Mouse (Mus musculus) hindbrain, embryonic 12.5 days (tissue): ENCODE results near the gene Dapk3. TPM values are rescaled to one million over a fixed set of nuclear protein-coding genes. Genes with fewer than 3 reads are reported as not detected.
"Not testable (repeated sequence)": the region's sequence is repeated elsewhere in the genome, so short reads cannot be mapped to it uniquely, and the experiment has no call there.

ENCODE experiments used
- ATAC-seq: fragments of 200-750 bp; cut with Nextera tagmentation; 2 replicates; pipeline ENCODE4 v1.8.0; 2017; ENCODE audit warnings: moderate TSS enrichment; ENCODE audit not compliant: low FRiP score
- H3K27ac ChIP-seq: fragments of 300-500 bp; sonication (generic); 2 replicates; pipeline ENCODE4 v1.5.1; 2016; ENCODE audit warnings: mild to moderate bottlenecking
- H3K27me3 ChIP-seq: fragments of 300-500 bp; sonication (generic); 2 replicates; pipeline ENCODE4 v1.6.1; 2016; ENCODE audit warnings: mild to moderate bottlenecking
- H3K36me3 ChIP-seq: fragments of 300-500 bp; sonication (generic); 2 replicates; pipeline ENCODE4 v1.6.1; 2016; ENCODE audit warnings: mild to moderate bottlenecking
- H3K4me1 ChIP-seq: fragments of 300-500 bp; sonication (generic); 2 replicates; pipeline ENCODE4 v1.6.1; 2016
- H3K4me2 ChIP-seq: fragments of 300-500 bp; sonication (generic); replicated peaks from 2 replicates; pipeline ENCODE4 v1.6.1; 2016; ENCODE audit warnings: mild to moderate bottlenecking
- H3K4me3 ChIP-seq: fragments of 300-500 bp; sonication (generic); 2 replicates; pipeline ENCODE4 v1.5.1; 2016; ENCODE audit warnings: mild to moderate bottlenecking
- H3K9ac ChIP-seq: fragments of 300-500 bp; sonication (generic); 2 replicates; pipeline ENCODE4 v1.6.1; 2016; ENCODE audit warnings: mild to moderate bottlenecking, moderate library complexity
- H3K9me3 ChIP-seq: fragments of 300-500 bp; sonication (generic); replicated peaks from 2 replicates; pipeline ENCODE4 v1.6.1; 2016; ENCODE audit warnings: mild to moderate bottlenecking
- WGBS: fragments of 180-500 bp; shearing (Covaris S2); methylation state at CpG from one replicate; pipeline ENCODE4 v1.1.7; 2016; 5-methylcytosine and 5-hydroxymethylcytosine counted together
- polyA plus RNA-seq: library from polyadenylated mRNA; unstranded; fragments of >200 nt; fragmentation: Nextera tagmentation; extraction: Ambion mirVana; gene quantifications from 2 replicates; pipeline ENCODE4 v1.2.1, GENCODE M21; 2016

Dapk3 gene
- polyA plus RNA-seq, 1 experiment from 2014 or later, result 86.4 TPM

GRCm38 (mm10) chr10:81175345-81175701 lies 7.5 kb upstream of the Dapk3 start:
- not testable (repeated sequence) for ATAC-seq, H3K27me3 ChIP-seq, H3K9me3 ChIP-seq
- H3K4me3 ChIP-seq, result peak overlapping the region; percentile 35; the same call in 1 of the 2 replicates
- peak overlapping the region; percentile 61 for H3K4me2 ChIP-seq
- 11% methylated on average over 4 of the region's 4 CpGs for WGBS
- H3K9ac ChIP-seq, result peak overlapping the region; percentile 65; the same call in 1 of the 2 replicates
- peak overlapping the region; percentile 97 for H3K27ac ChIP-seq
- peaks cover 31% of the 10 kb centered on the region for H3K36me3 ChIP-seq
- H3K4me1 ChIP-seq, result peaks cover 45% of the 10 kb centered on the region

GRCm38 (mm10) chr10:81175936-81176465 lies 6.8 kb upstream of the Dapk3 start:
- peak overlapping the region; percentile 38; the same call in 1 of the 2 replicates for H3K9ac ChIP-seq
- H3K27ac ChIP-seq, result peak overlapping the region; percentile 97
- no peaks in the 10 kb centered on the region for H3K27me3 ChIP-seq
- peak overlapping the region; percentile 45 for H3K4me2 ChIP-seq
- peaks cover 46% of the 10 kb centered on the region for H3K4me1 ChIP-seq
- peak overlapping the region; percentile 98 for H3K4me3 ChIP-seq
- 10% methylated on average over 13 of the region's 13 CpGs for WGBS
- ATAC-seq, result peak; percentile 7
- no peaks in the 10 kb centered on the region for H3K9me3 ChIP-seq
- H3K36me3 ChIP-seq, result peaks cover 37% of the 10 kb centered on the region

- H3K4me3 ChIP-seq, result peak within 1 kb of the TSS; percentile 98
- peak; percentile 75 for ATAC-seq
- H3K27me3 ChIP-seq, result no peaks in the 10 kb centered on the region
- H3K4me1 ChIP-seq, result peaks cover 48% of the 10 kb centered on the region
- peak within 1 kb of the TSS; percentile 97 for H3K27ac ChIP-seq
- H3K36me3 ChIP-seq, result peaks cover 44% of the 10 kb centered on the region
- WGBS, result under 1% methylated on average over 77 of the region's 77 CpGs
- peak within 1 kb of the TSS; percentile 99 for H3K4me2 ChIP-seq
- peak within 1 kb of the TSS; percentile 99 for H3K9ac ChIP-seq
- H3K9me3 ChIP-seq, result no peaks in the 10 kb centered on the region
These were observed 6.1 kb upstream of the Dapk3 start, which contains the start of gene Eef2 for GRCm38 (mm10) chr10:81176466-81177271. Eef2 (plus strand) TSS chr10:81176631.

GRCm38 (mm10) chr10:81177491-81177925 lies 5.3 kb upstream of the Dapk3 start:
- H3K27ac ChIP-seq, result peak overlapping the region; percentile 97
- no peaks in the 10 kb centered on the region for H3K9me3 ChIP-seq
- H3K36me3 ChIP-seq, result peaks cover 52% of the 10 kb centered on the region
- peak overlapping the region; percentile 99 for H3K4me2 ChIP-seq
- peaks cover 55% of the 10 kb centered on the region for H3K4me1 ChIP-seq
- H3K9ac ChIP-seq, result peak overlapping the region; percentile 99
- peak overlapping the region; percentile 98 for H3K4me3 ChIP-seq
- 15% methylated on average over 16 of the region's 16 CpGs for WGBS
- no peaks in the 10 kb centered on the region for H3K27me3 ChIP-seq
- ATAC-seq, result no peak

- 71% methylated on average over 14 of the region's 14 CpGs for WGBS
- Histone ChIP-seq H3K4me2 (peak overlapping the region; percentile 99), H3K9me3 (no peaks in the 10 kb centered on the region), H3K36me3 (peaks cover 52% of the 10 kb centered on the region), H3K27me3 (no peaks in the 10 kb centered on the region), H3K9ac (peak overlapping the region; percentile 99), H3K27ac (no peak overlapping the region), H3K4me1 (peaks cover 54% of the 10 kb centered on the region), H3K4me3 (peak overlapping the region; percentile 98)
- ATAC-seq, result no peak
These were observed 4.7 kb upstream of the Dapk3 start for GRCm38 (mm10) chr10:81177958-81178712.

GRCm38 (mm10) chr10:81178927-81179326 lies 3.9 kb upstream of the Dapk3 start:
- WGBS, result 96% methylated on average over 11 of the region's 11 CpGs
- no peak overlapping the region for H3K9ac ChIP-seq
- H3K27ac ChIP-seq, result no peak overlapping the region
- H3K27me3 ChIP-seq, result no peaks in the 10 kb centered on the region
- H3K4me2 ChIP-seq, result no peak overlapping the region
- no peak overlapping the region for H3K4me3 ChIP-seq
- no peaks in the 10 kb centered on the region for H3K9me3 ChIP-seq
- H3K36me3 ChIP-seq, result peaks cover 52% of the 10 kb centered on the region
- ATAC-seq, result no peak
- H3K4me1 ChIP-seq, result peaks cover 53% of the 10 kb centered on the region

GRCm38 (mm10) chr10:81179451-81180342 lies 3.1 kb upstream of the Dapk3 start:
- Histone ChIP-seq H3K4me2 (no peak overlapping the region), H3K9ac (no peak overlapping the region), H3K4me1 (peaks cover 49% of the 10 kb centered on the region), H3K36me3 (peaks cover 52% of the 10 kb centered on the region), H3K27ac (no peak overlapping the region), H3K9me3 (no peaks in the 10 kb centered on the region), H3K27me3 (no peaks in the 10 kb centered on the region), H3K4me3 (no peak overlapping the region)
- 92% methylated on average over 32 of the region's 32 CpGs for WGBS
- ATAC-seq, result no peak

GRCm38 (mm10) chr10:81180946-81181345 lies 1.9 kb upstream of the Dapk3 start:
- Histone ChIP-seq H3K4me1 (peaks cover 42% of the 10 kb centered on the region), H3K4me2 (no peak overlapping the region), H3K27me3 (no peaks in the 10 kb centered on the region), H3K4me3 (no peak overlapping the region), H3K9ac (no peak overlapping the region), H3K36me3 (peaks cover 61% of the 10 kb centered on the region), H3K9me3 (no peaks in the 10 kb centered on the region), H3K27ac (no peak overlapping the region)
- WGBS, result 96% methylated on average over 13 of the region's 13 CpGs
- no peak for ATAC-seq

GRCm38 (mm10) chr10:81181860-81182259 lies 945 bp upstream of the Dapk3 start:
- H3K9ac ChIP-seq, result peak overlapping the region; percentile 18; the same call in 1 of the 2 replicates
- not testable (repeated sequence) for ATAC-seq, H3K27me3 ChIP-seq, H3K9me3 ChIP-seq, H3K4me3 ChIP-seq, H3K4me2 ChIP-seq
- peaks cover 67% of the 10 kb centered on the region for H3K36me3 ChIP-seq
- 0 out of 2 replicates have a peak overlapping the region, but pooled peaks have one; percentile 48 for H3K27ac ChIP-seq
- H3K4me1 ChIP-seq, result peaks cover 40% of the 10 kb centered on the region
- WGBS, result 82% methylated on average over 12 of the region's 12 CpGs

- Histone ChIP-seq H3K4me1 (peaks cover 26% of the 10 kb centered on the region), H3K27me3 (no peaks in the 10 kb centered on the region), H3K27ac (peak within 1 kb of the TSS; percentile 86), H3K4me3 (peak within 1 kb of the TSS; percentile 61), H3K9me3 (no peaks in the 10 kb centered on the region), H3K4me2 (peak within 1 kb of the TSS; percentile 64), H3K36me3 (peaks cover 64% of the 10 kb centered on the region), H3K9ac (peak within 1 kb of the TSS; percentile 66)
- 88% methylated on average over 5 of the region's 5 CpGs for WGBS
- no peak for ATAC-seq
These were observed 1.0 kb downstream of the Dapk3 start, which contains the start of gene 4930442H23Rik for GRCm38 (mm10) chr10:81183805-81184204. 4930442H23Rik (minus strand) TSS chr10:81183849.

GRCm38 (mm10) chr10:81184765-81185164 lies 2.0 kb downstream of the Dapk3 start:
- H3K4me1 ChIP-seq, result peaks cover 22% of the 10 kb centered on the region
- H3K27ac ChIP-seq, result no peak overlapping the region
- no peak overlapping the region for H3K9ac ChIP-seq
- H3K27me3 ChIP-seq, result no peaks in the 10 kb centered on the region
- H3K4me2 ChIP-seq, result peak overlapping the region; percentile 17; the same call in 1 of the 2 replicates
- no peaks in the 10 kb centered on the region for H3K9me3 ChIP-seq
- H3K36me3 ChIP-seq, result peaks cover 58% of the 10 kb centered on the region
- H3K4me3 ChIP-seq, result no peak overlapping the region
- no peak for ATAC-seq
- WGBS, result 63% methylated on average over 4 of the region's 4 CpGs
